Mouse (Mus musculus): ENCODE results near the gene Foxn3. TPM values are rescaled to one million over a fixed set of nuclear protein-coding genes. Genes with fewer than 3 reads are reported as not detected.

Gene Foxn3
- polyA plus RNA-seq, 1 experiment: 91.0 TPM

GRCm38 (mm10) chr12:99303581-99303980, 259.8 kb downstream of the Foxn3 start:
- no peak overlapping the region for H3K4me3 ChIP-seq (ENCODE audit: insufficient read depth, low read depth, low read length)
- no peak overlapping the region for H3K27ac ChIP-seq (ENCODE audit: insufficient read depth, low read depth, low read length)
- peaks cover 28% of the 10 kb centered on the region for H3K4me1 ChIP-seq (ENCODE audit: control insufficient read depth, insufficient read depth, low read length)
- 65% methylated on average over 6 of the region's 6 CpGs for WGBS
- TF ChIP-seq POLR2A (IDR thresholded peaks at IDR 0.05; ENCODE audit: insufficient read depth, low read depth, low read length) (no peak), CTCF (IDR thresholded peaks at IDR 0.05; ENCODE audit: insufficient read depth, low read depth, low read length) (no peak)

- H3K4me3 ChIP-seq (ENCODE audit: insufficient read depth, low read depth, low read length): no peak overlapping the region
- TF ChIP-seq CTCF (IDR thresholded peaks at IDR 0.05; ENCODE audit: insufficient read depth, low read depth, low read length): no peak
- no peak for TF ChIP-seq POLR2A (IDR thresholded peaks at IDR 0.05; ENCODE audit: insufficient read depth, low read depth, low read length)
- 48% methylated on average over 4 of the region's 4 CpGs for WGBS
- H3K27ac ChIP-seq (ENCODE audit: insufficient read depth, low read depth, low read length): no peak overlapping the region
- H3K4me1 ChIP-seq (ENCODE audit: control insufficient read depth, insufficient read depth, low read length): peaks cover 15% of the 10 kb centered on the region
These were observed 263.5 kb downstream of the Foxn3 start for GRCm38 (mm10) chr12:99299900-99300299.

- 63% methylated on average over 12 of the region's 12 CpGs for WGBS
- H3K4me1 ChIP-seq (ENCODE audit: control insufficient read depth, insufficient read depth, low read length): peaks cover 22% of the 10 kb centered on the region
- no peak overlapping the region for H3K27ac ChIP-seq (ENCODE audit: insufficient read depth, low read depth, low read length)
These were observed 264.4 kb downstream of the Foxn3 start for GRCm38 (mm10) chr12:99298851-99299600.

GRCm38 (mm10) chr12:99298242-99298641, 265.1 kb downstream of the Foxn3 start:
- Histone ChIP-seq H3K4me3 (ENCODE audit: insufficient read depth, low read depth, low read length) (no peak overlapping the region), H3K27ac (ENCODE audit: insufficient read depth, low read depth, low read length) (no peak overlapping the region), H3K4me1 (ENCODE audit: control insufficient read depth, insufficient read depth, low read length) (peaks cover 22% of the 10 kb centered on the region)
- 94% methylated on average over 6 of the region's 6 CpGs for WGBS
- TF ChIP-seq POLR2A (IDR thresholded peaks at IDR 0.05; ENCODE audit: insufficient read depth, low read depth, low read length) (no peak), CTCF (IDR thresholded peaks at IDR 0.05; ENCODE audit: insufficient read depth, low read depth, low read length) (no peak)

More at GRCm38 (mm10) chr12:99298851-99299600, 264.4 kb downstream of the Foxn3 start:
- no peak for TF ChIP-seq POLR2A (IDR thresholded peaks at IDR 0.05; ENCODE audit: insufficient read depth, low read depth, low read length)
- TF ChIP-seq CTCF (IDR thresholded peaks at IDR 0.05; ENCODE audit: insufficient read depth, low read depth, low read length): no peak
- no peak overlapping the region for H3K4me3 ChIP-seq (ENCODE audit: insufficient read depth, low read depth, low read length)

- Histone ChIP-seq H3K4me3 (ENCODE audit: insufficient read depth, low read depth, low read length) (no peak overlapping the region), H3K27ac (ENCODE audit: insufficient read depth, low read depth, low read length) (no peak overlapping the region), H3K4me1 (ENCODE audit: control insufficient read depth, insufficient read depth, low read length) (peaks cover 24% of the 10 kb centered on the region)
- 88% methylated on average over 2 of the region's 2 CpGs for whole genome bisulfite sequencing
- TF ChIP-seq CTCF (IDR thresholded peaks at IDR 0.05; ENCODE audit: insufficient read depth, low read depth, low read length) (no peak), POLR2A (IDR thresholded peaks at IDR 0.05; ENCODE audit: insufficient read depth, low read depth, low read length) (no peak)
These were observed 265.6 kb downstream of the Foxn3 start for GRCm38 (mm10) chr12:99297792-99298191.

GRCm38 (mm10) chr12:99293532-99293931, 269.9 kb downstream of the Foxn3 start:
- Histone ChIP-seq H3K4me3 (ENCODE audit: insufficient read depth, low read depth, low read length) (no peak overlapping the region), H3K4me1 (ENCODE audit: control insufficient read depth, insufficient read depth, low read length) (peaks cover 17% of the 10 kb centered on the region), H3K27ac (ENCODE audit: insufficient read depth, low read depth, low read length) (no peak overlapping the region)
- 68% methylated on average over 7 of the region's 7 CpGs for WGBS
- TF ChIP-seq POLR2A (IDR thresholded peaks at IDR 0.05; ENCODE audit: insufficient read depth, low read depth, low read length) (no peak), CTCF (IDR thresholded peaks at IDR 0.05; ENCODE audit: insufficient read depth, low read depth, low read length) (no peak)

- H3K27ac ChIP-seq (ENCODE audit: insufficient read depth, low read depth, low read length): no peak overlapping the region
- WGBS: 78% methylated on average over 6 of the region's 6 CpGs
These were observed 271.2 kb downstream of the Foxn3 start for GRCm38 (mm10) chr12:99292152-99292551.

GRCm38 (mm10) chr12:99287081-99287480, 276.3 kb downstream of the Foxn3 start:
- WGBS: 75% methylated on average over 5 of the region's 5 CpGs
- no peak for TF ChIP-seq CTCF (IDR thresholded peaks at IDR 0.05; ENCODE audit: insufficient read depth, low read depth, low read length)
- no peak for TF ChIP-seq POLR2A (IDR thresholded peaks at IDR 0.05; ENCODE audit: insufficient read depth, low read depth, low read length)
- no peak overlapping the region for H3K4me3 ChIP-seq (ENCODE audit: insufficient read depth, low read depth, low read length)
- H3K27ac ChIP-seq (ENCODE audit: insufficient read depth, low read depth, low read length): no peak overlapping the region
- peaks cover 16% of the 10 kb centered on the region for H3K4me1 ChIP-seq (ENCODE audit: control insufficient read depth, insufficient read depth, low read length)

More at GRCm38 (mm10) chr12:99292152-99292551, 271.2 kb downstream of the Foxn3 start:
- TF ChIP-seq POLR2A (IDR thresholded peaks at IDR 0.05; ENCODE audit: insufficient read depth, low read depth, low read length): no peak
- TF ChIP-seq CTCF (IDR thresholded peaks at IDR 0.05; ENCODE audit: insufficient read depth, low read depth, low read length): no peak
- Histone ChIP-seq H3K4me3 (ENCODE audit: insufficient read depth, low read depth, low read length) (no peak overlapping the region), H3K4me1 (ENCODE audit: control insufficient read depth, insufficient read depth, low read length) (peaks cover 19% of the 10 kb centered on the region)

GRCm38 (mm10) chr12:99286662-99287061, 276.7 kb downstream of the Foxn3 start:
- peaks cover 16% of the 10 kb centered on the region for H3K4me1 ChIP-seq (ENCODE audit: control insufficient read depth, insufficient read depth, low read length)
- H3K4me3 ChIP-seq (ENCODE audit: insufficient read depth, low read depth, low read length): no peak overlapping the region
- WGBS: 70% methylated on average over 6 of the region's 6 CpGs
- no peak overlapping the region for H3K27ac ChIP-seq (ENCODE audit: insufficient read depth, low read depth, low read length)
- no peak for TF ChIP-seq POLR2A (IDR thresholded peaks at IDR 0.05; ENCODE audit: insufficient read depth, low read depth, low read length)
- no peak for TF ChIP-seq CTCF (IDR thresholded peaks at IDR 0.05; ENCODE audit: insufficient read depth, low read depth, low read length)

Data from olfactory bulb, adult 2 months (tissue).